ENCODE assay signal across 16 mouse cellular contexts in the genomic region with DNA sequence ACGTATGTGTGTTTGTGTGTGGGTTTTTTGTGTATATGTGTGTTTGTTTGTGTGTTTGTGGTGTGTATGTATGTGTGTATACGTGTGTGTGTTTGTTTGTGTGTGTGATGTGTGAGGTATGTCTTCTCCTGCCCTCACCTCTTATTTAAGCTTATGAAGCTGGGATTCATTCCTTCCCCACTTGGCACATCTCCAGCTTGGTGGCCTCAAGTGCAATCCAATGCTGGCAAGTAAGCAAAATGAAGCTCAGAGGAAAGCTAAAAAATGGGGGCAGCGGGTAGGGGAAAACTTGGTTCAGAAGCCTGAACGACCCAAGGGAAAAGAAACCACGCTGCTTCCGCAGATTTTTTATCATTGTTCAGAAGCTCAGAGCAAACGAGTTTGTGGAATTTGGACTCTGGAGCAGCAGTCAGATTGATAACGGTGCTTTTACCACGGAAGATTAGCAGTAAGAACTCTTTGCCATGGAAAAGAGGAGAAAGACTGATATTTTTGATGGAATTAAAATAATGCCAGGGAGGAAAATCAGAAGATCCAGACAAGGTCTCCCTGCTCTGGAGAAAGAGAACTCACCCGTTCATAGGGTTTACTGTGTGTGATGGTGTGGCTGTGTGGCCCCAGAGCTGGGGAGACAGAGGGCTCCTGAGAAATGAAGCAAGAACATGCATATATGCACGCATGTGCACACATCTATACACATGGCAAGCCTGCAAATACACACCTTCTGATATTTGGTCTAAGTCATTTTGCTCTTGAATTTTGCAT. TPM values are rescaled to one million over a fixed set of nuclear protein-coding genes. Genes with fewer than 3 reads are reported as not detected.
DNase-seq lines count a peak whose midpoint lies in the region; ATAC-seq lines count a peak whose summit lies in the region.
"Had no signal": no experiment of that assay in that cellular context is flagged by ENCODE, and none has a peak within 500 bp of the region (broad histone marks: within the 10 kb centered on the region; RNA-seq: fewer than 3 reads in every experiment).

No protein-coding gene starts in this region.

- H3K4me1 ChIP-seq in kidney, embryonic 15.5 days = no peaks in the 10 kb centered on the region
- 0 out of 2 replicates have a peak, but pooled peaks cover 9% of the 10 kb centered on the region for H3K4me1 ChIP-seq in neural tube, embryonic 15.5 days
- H3K4me1 ChIP-seq: forebrain, embryonic 12.5 days; limb, embryonic 13.5 days had no signal

- H3K36me3 ChIP-seq in kidney, embryonic 15.5 days = no peaks in the 10 kb centered on the region
- no peaks in the 10 kb centered on the region for H3K36me3 ChIP-seq in neural tube, embryonic 15.5 days
- H3K36me3 ChIP-seq: forebrain, embryonic 12.5 days; limb, embryonic 13.5 days had no signal

- no peak for ATAC-seq in kidney, embryonic 15.5 days (replicated peaks; ENCODE audit: low FRiP score)
- no peak for ATAC-seq in neural tube, embryonic 15.5 days (ENCODE audit: low FRiP score)

- H3K4me3 ChIP-seq in kidney, embryonic 15.5 days (replicated peaks) = no peak overlapping the region
- H3K4me3 ChIP-seq in neural tube, embryonic 15.5 days (replicated peaks) = no peak overlapping the region
- H3K4me3 ChIP-seq: forebrain, embryonic 12.5 days; limb, embryonic 13.5 days; megakaryocyte, embryonic 14.5 days had no signal

- peak; percentile 57 to 58 for DNase-seq in cerebellum, postnatal 14 days
- DNase-seq in cerebellum, postnatal 36 days = no peak
- DNase-seq in kidney, postnatal 4 days = peak; percentile 6 to 8
- peak; percentile 12 for DNase-seq in ovary, postnatal 36 days (ENCODE audit: low spot score)
- no peak for DNase-seq in ovary, adult 18-20 months (ENCODE audit: low spot score)
- peak; percentile 32 for DNase-seq in yolk sac, embryonic 10.5 days (ENCODE audit: low spot score)
- DNase-seq: cerebellum, adult 18-20 months; gastrocnemius, postnatal 36 days; heart, postnatal 14 days; right cerebral cortex, adult 18-20 months; thymus, postnatal 14 days had no signal

- no peak overlapping the region for H3K27ac ChIP-seq in kidney, embryonic 15.5 days
- no peak overlapping the region for H3K27ac ChIP-seq in neural tube, embryonic 15.5 days (replicated peaks)
- H3K27ac ChIP-seq: forebrain, embryonic 12.5 days; limb, embryonic 13.5 days had no signal

- H3K9me3 ChIP-seq in kidney, embryonic 15.5 days (replicated peaks) = no peaks in the 10 kb centered on the region
- H3K9me3 ChIP-seq in neural tube, embryonic 15.5 days (replicated peaks) = no peaks in the 10 kb centered on the region
- H3K9me3 ChIP-seq: forebrain, embryonic 12.5 days; limb, embryonic 13.5 days had no signal

- H3K9ac ChIP-seq in kidney, embryonic 15.5 days = no peak overlapping the region
- no peak overlapping the region for H3K9ac ChIP-seq in neural tube, embryonic 15.5 days (replicated peaks)
- H3K9ac ChIP-seq: forebrain, embryonic 12.5 days; limb, embryonic 13.5 days had no signal

- no peak overlapping the region for H3K4me2 ChIP-seq in kidney, embryonic 15.5 days
- no peak overlapping the region for H3K4me2 ChIP-seq in neural tube, embryonic 15.5 days
- H3K4me2 ChIP-seq: forebrain, embryonic 12.5 days; limb, embryonic 13.5 days had no signal

- 77% methylated on average over 11 of the region's 11 CpGs for WGBS in kidney, embryonic 15.5 days
- 71% methylated on average over 11 of the region's 11 CpGs for WGBS in neural tube, embryonic 15.5 days

- H3K27me3 ChIP-seq in kidney, embryonic 15.5 days = no peaks in the 10 kb centered on the region
- H3K27me3 ChIP-seq in neural tube, embryonic 15.5 days (replicated peaks) = no peaks in the 10 kb centered on the region
- H3K27me3 ChIP-seq: forebrain, embryonic 12.5 days; limb, embryonic 13.5 days had no signal

RNA-seq across cellular contexts. Expression of a gene that starts 8.5 kb away (rescaled TPM):
- 8.1 and 9.8 TPM in 2 replicates for polyA plus RNA-seq in kidney, embryonic 15.5 days (2015; fragmentation: Nextera tagmentation; extraction: Ambion mirVana)
- 16.9 and 19.2 TPM in 2 replicates for polyA plus RNA-seq in neural tube, embryonic 15.5 days (2015; fragmentation: Nextera tagmentation; extraction: Ambion mirVana)

RNA-seq across cellular contexts. Expression of a gene that starts 53.3 kb away (rescaled TPM):
- polyA plus RNA-seq in kidney, embryonic 15.5 days (2015; fragmentation: Nextera tagmentation; extraction: Ambion mirVana) = 36.6 and 38.0 TPM in 2 replicates
- polyA plus RNA-seq in neural tube, embryonic 15.5 days (2015; fragmentation: Nextera tagmentation; extraction: Ambion mirVana) = 104 and 126 TPM in 2 replicates

Comparison
In these comparisons a context has a peak if more than half of its experiments do, and no peak if none do; other contexts are left out.
1. DNase-seq: peak in cerebellum, postnatal 14 days (2 of 2), kidney, postnatal 4 days (2 of 2), ovary, postnatal 36 days (single experiment) and yolk sac, embryonic 10.5 days (single experiment); none in cerebellum, postnatal 36 days (0 of 2) and ovary, adult 18-20 months (single experiment).